Mouse (Mus musculus) stomach, postnatal 0 days (tissue): Measurements from ENCODE around the gene Epha4.

Experiments used
- CTCF ChIP-seq: IDR thresholded peaks from 2 replicates; pipeline ENCODE4 v1.5.1; 2016; ENCODE audit warnings: antibody characterized with exemption, low read depth, mild to moderate bottlenecking, moderate library complexity
- EP300 ChIP-seq: optimal IDR thresholded peaks from 2 replicates; pipeline ENCODE3; 2016; ENCODE audit warnings: antibody characterized with exemption

DNA sequence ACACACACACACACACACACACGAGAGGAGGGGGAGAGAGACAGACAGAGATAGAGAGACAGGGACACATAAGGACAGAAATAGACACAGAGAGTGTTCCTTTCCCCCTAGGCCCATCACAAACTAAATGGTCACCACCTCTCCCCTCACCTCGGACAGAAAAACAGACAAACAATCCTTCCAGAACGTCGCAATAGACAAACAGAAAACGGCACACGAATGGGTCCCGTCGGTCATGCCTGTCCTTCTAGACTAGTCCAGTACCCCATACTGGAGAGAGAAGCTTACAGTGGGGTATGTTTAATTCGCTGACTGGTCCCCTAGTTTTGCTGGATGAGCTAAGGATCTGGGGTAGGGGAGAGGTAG lies 946 bp downstream of the Epha4 start:
- TF ChIP-seq CTCF (no peak), EP300 (no peak)
